Mouse (Mus musculus) kidney, embryonic 16.5 days (tissue): Measurements from ENCODE around the gene Ephb2. TPM values are rescaled to one million over a fixed set of nuclear protein-coding genes. Genes with fewer than 3 reads are reported as not detected.

ENCODE experiments used
- ATAC-seq: fragments of 200-750 bp; cut with Nextera tagmentation; 2 replicates; pipeline ENCODE4 v1.8.0; 2017; ENCODE audit warnings: moderate TSS enrichment; ENCODE audit not compliant: low FRiP score, low TSS enrichment
- H3K27ac ChIP-seq: fragments of 300-500 bp; sonication (generic); 2 replicates; pipeline ENCODE4 v1.5.1; 2014; ENCODE audit warnings: low read length
- H3K27me3 ChIP-seq: fragments of 300-500 bp; sonication (generic); 2 replicates; pipeline ENCODE4 v1.6.1; 2014; ENCODE audit warnings: low read length, control low read depth, mixed read lengths; ENCODE audit not compliant: insufficient read depth
- H3K36me3 ChIP-seq: fragments of 300-500 bp; sonication (generic); 2 replicates; pipeline ENCODE4 v1.6.1; 2014; ENCODE audit warnings: low read length, control low read depth, mixed read lengths; ENCODE audit not compliant: insufficient read depth
- H3K4me1 ChIP-seq: fragments of 300-500 bp; sonication (generic); 2 replicates; pipeline ENCODE4 v1.6.1; 2014; ENCODE audit warnings: low read length, control low read depth, mixed read lengths; ENCODE audit not compliant: insufficient read depth
- H3K4me2 ChIP-seq: fragments of 300-500 bp; sonication (generic); replicated peaks from 2 replicates; pipeline ENCODE4 v1.6.1; 2014; ENCODE audit warnings: low read depth, low read length
- H3K4me3 ChIP-seq: fragments of 300-500 bp; sonication (generic); 2 replicates; pipeline ENCODE4 v1.5.1; 2014; ENCODE audit warnings: mild to moderate bottlenecking, low read length
- H3K9ac ChIP-seq: fragments of 300-500 bp; sonication (generic); replicated peaks from 2 replicates; pipeline ENCODE4 v1.6.1; 2014; ENCODE audit warnings: low read length
- H3K9me3 ChIP-seq: fragments of 300-500 bp; sonication (generic); 2 replicates; pipeline ENCODE4 v1.6.1; 2016; ENCODE audit warnings: low read length, control low read depth
- WGBS: fragments of 180-500 bp; shearing (Covaris S2); extraction: QIAGEN DNeasy Blood & Tissue Kit; methylation state at CpG from one replicate; pipeline ENCODE4 v1.1.7; 2014; 5-methylcytosine and 5-hydroxymethylcytosine counted together
- polyA plus RNA-seq: library from polyadenylated mRNA; unstranded; fragments of >200 nt; fragmentation: Nextera tagmentation; extraction: Ambion mirVana; gene quantifications from 2 replicates; pipeline ENCODE4 v1.2.1, GENCODE M21; 2015

Gene Ephb2
- polyA plus RNA-seq, 1 experiment from 2014 or later: 3.6 TPM

GRCm38 (mm10) chr4:136622388-136622787, 213.4 kb downstream of the Ephb2 start, which contains the start of gene Lactbl1:
Gene Lactbl1, plus strand, starts transcription at chr4:136622621.
- H3K9ac ChIP-seq: no peak within 1 kb of the TSS
- H3K9me3 ChIP-seq: no peaks in the 10 kb centered on the region
- no peaks in the 10 kb centered on the region for H3K27me3 ChIP-seq
- H3K36me3 ChIP-seq: no peaks in the 10 kb centered on the region
- H3K27ac ChIP-seq: no peak within 1 kb of the TSS
- no peak for ATAC-seq
- 58% methylated on average over 6 of the region's 6 CpGs for WGBS
- peaks cover 6% of the 10 kb centered on the region; the same call in 1 of the 2 replicates for H3K4me1 ChIP-seq
- H3K4me3 ChIP-seq: no peak within 1 kb of the TSS
- H3K4me2 ChIP-seq: no peak within 1 kb of the TSS

- H3K36me3 ChIP-seq: no peaks in the 10 kb centered on the region
- H3K4me2 ChIP-seq: no peak overlapping the region
- H3K9me3 ChIP-seq: no peaks in the 10 kb centered on the region
- no peak for ATAC-seq
- 51% methylated on average over 5 of the region's 5 CpGs for WGBS
- H3K4me1 ChIP-seq: peaks cover 6% of the 10 kb centered on the region; the same call in 1 of the 2 replicates
- no peak overlapping the region for H3K4me3 ChIP-seq
- no peak overlapping the region for H3K9ac ChIP-seq
- no peaks in the 10 kb centered on the region for H3K27me3 ChIP-seq
- H3K27ac ChIP-seq: no peak overlapping the region
Measured at GRCm38 (mm10) chr4:136621956-136622355, 213.8 kb downstream of the Ephb2 start.

GRCm38 (mm10) chr4:136621336-136621735, 214.5 kb downstream of the Ephb2 start:
- Histone ChIP-seq H3K4me2 (no peak overlapping the region), H3K9ac (no peak overlapping the region), H3K9me3 (no peaks in the 10 kb centered on the region), H3K27ac (no peak overlapping the region), H3K4me3 (no peak overlapping the region), H3K4me1 (peaks cover 6% of the 10 kb centered on the region; the same call in 1 of the 2 replicates), H3K36me3 (no peaks in the 10 kb centered on the region), H3K27me3 (no peaks in the 10 kb centered on the region)
- no peak for ATAC-seq
- 0% methylated on average over 1 of the region's 1 CpGs for WGBS

GRCm38 (mm10) chr4:136613657-136614056, 222.1 kb downstream of the Ephb2 start:
- Histone ChIP-seq H3K4me1 (no peaks in the 10 kb centered on the region), H3K4me2 (no peak overlapping the region), H3K9ac (no peak overlapping the region), H3K27ac (no peak overlapping the region), H3K4me3 (no peak overlapping the region), H3K36me3 (no peaks in the 10 kb centered on the region), H3K9me3 (no peaks in the 10 kb centered on the region), H3K27me3 (no peaks in the 10 kb centered on the region)
- WGBS: 60% methylated on average over 7 of the region's 7 CpGs
- no peak for ATAC-seq

GRCm38 (mm10) chr4:136610387-136610856, 225.4 kb downstream of the Ephb2 start, which contains the start of gene Tex46:
Gene Tex46, plus strand, starts transcription at chr4:136610437.
- Histone ChIP-seq H3K27me3 (no peaks in the 10 kb centered on the region), H3K9ac (no peak within 1 kb of the TSS), H3K4me3 (no peak within 1 kb of the TSS), H3K9me3 (no peaks in the 10 kb centered on the region), H3K27ac (no peak within 1 kb of the TSS), H3K4me1 (no peaks in the 10 kb centered on the region), H3K4me2 (no peak within 1 kb of the TSS), H3K36me3 (no peaks in the 10 kb centered on the region)
- WGBS: 68% methylated on average over 4 of the region's 4 CpGs
- ATAC-seq: no peak

- Histone ChIP-seq H3K4me2 (no peak overlapping the region), H3K36me3 (no peaks in the 10 kb centered on the region), H3K4me1 (peaks cover 4% of the 10 kb centered on the region), H3K27me3 (no peaks in the 10 kb centered on the region), H3K27ac (no peak overlapping the region), H3K9ac (no peak overlapping the region), H3K9me3 (no peaks in the 10 kb centered on the region), H3K4me3 (no peak overlapping the region)
- 90% methylated on average over 19 of the region's 19 CpGs for WGBS
- ATAC-seq: no peak
Measured at GRCm38 (mm10) chr4:136605756-136606485, 229.9 kb downstream of the Ephb2 start.

GRCm38 (mm10) chr4:136602568-136602967, 233.2 kb downstream of the Ephb2 start, which contains the start of gene Kdm1a:
Gene Kdm1a, minus strand, starts transcription at chr4:136602723.
- no peaks in the 10 kb centered on the region for H3K9me3 ChIP-seq
- H3K4me1 ChIP-seq: peaks cover 12% of the 10 kb centered on the region
- peak; percentile 82 for ATAC-seq
- peak within 1 kb of the TSS; percentile 86 for H3K27ac ChIP-seq
- WGBS: under 1% methylated on average over 42 of the region's 45 CpGs
- no peaks in the 10 kb centered on the region for H3K27me3 ChIP-seq
- H3K36me3 ChIP-seq: peaks cover 3% of the 10 kb centered on the region; the same call in 1 of the 2 replicates
- H3K4me2 ChIP-seq: peak within 1 kb of the TSS; percentile 63
- H3K4me3 ChIP-seq: peak within 1 kb of the TSS; percentile 100
- H3K9ac ChIP-seq: peak within 1 kb of the TSS; percentile 99

- peak overlapping the region; percentile 100 for H3K4me3 ChIP-seq
- under 1% methylated on average over 56 of the region's 68 CpGs for WGBS
- H3K4me1 ChIP-seq: peaks cover 12% of the 10 kb centered on the region
- peak overlapping the region; percentile 86 for H3K27ac ChIP-seq
- H3K36me3 ChIP-seq: peaks cover 3% of the 10 kb centered on the region; the same call in 1 of the 2 replicates
- H3K4me2 ChIP-seq: peak overlapping the region; percentile 63
- no peaks in the 10 kb centered on the region for H3K9me3 ChIP-seq
- H3K9ac ChIP-seq: peak overlapping the region; percentile 99
- H3K27me3 ChIP-seq: no peaks in the 10 kb centered on the region
- ATAC-seq: peak; percentile 53; the same call in 1 of the 2 replicates
Measured at GRCm38 (mm10) chr4:136602018-136602554, 233.7 kb downstream of the Ephb2 start.

- Histone ChIP-seq H3K9me3 (no peaks in the 10 kb centered on the region), H3K27ac (peak overlapping the region; percentile 86), H3K9ac (peak overlapping the region; percentile 99), H3K4me1 (peaks cover 12% of the 10 kb centered on the region), H3K36me3 (peaks cover 3% of the 10 kb centered on the region; the same call in 1 of the 2 replicates), H3K4me3 (peak overlapping the region; percentile 100), H3K4me2 (peak overlapping the region; percentile 63), H3K27me3 (no peaks in the 10 kb centered on the region)
- no peak for ATAC-seq
- WGBS: 1% methylated on average over 13 of the region's 13 CpGs
Measured at GRCm38 (mm10) chr4:136601476-136601875, 234.3 kb downstream of the Ephb2 start.
